Mouse (Mus musculus) left cerebral cortex, postnatal 10 days (tissue): ENCODE measurements around the gene Sardh. TPM values are rescaled to one million over a fixed set of nuclear protein-coding genes. Genes with fewer than 3 reads are reported as not detected.

Experiments
- DNase-seq, 2 experiments: peaks; one replicate each; pipeline ENCODE4 v3.0.0; 2021 to 2022; ENCODE audit warnings: low spot score in 2 of 2, mixed read lengths in 1 of 2; ENCODE audit errors: extremely low spot score in 1 of 2
- intact Hi-C: fragments of 180-260 bp; cut with DNase I; formaldehyde crosslinking; loops from one replicate; pipeline ENCODE4 v1.15.1; 2025
- total RNA-seq, 2 experiments: library from RNA; stranded (reverse); gene quantifications; 2 replicates each; pipeline ENCODE4 v1.2.3; 2021

Sardh gene
- total RNA-seq, 2 experiments from 2014 or later, result 9.8 to 11.7 TPM

DNA sequence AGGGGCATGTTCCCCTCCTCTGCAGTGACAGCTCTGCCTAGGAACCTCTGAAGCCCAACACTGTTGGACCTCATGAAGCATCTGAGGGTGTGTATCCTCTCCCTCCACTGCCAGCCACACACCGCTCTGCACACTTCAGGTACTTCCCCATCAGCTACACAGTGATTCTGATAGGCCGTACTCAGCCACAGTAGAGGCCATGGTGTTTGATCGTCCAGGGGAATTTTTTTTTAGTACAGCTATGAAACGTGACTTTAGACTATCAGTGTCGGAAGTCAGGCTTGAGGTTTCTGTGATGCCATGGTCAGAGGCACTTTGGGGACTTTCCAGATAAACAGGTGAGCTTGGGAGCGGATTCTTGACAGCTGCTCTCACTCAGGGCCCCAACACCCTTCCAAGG lies 60.6 kb downstream of the Sardh start:
- intact Hi-C loops, result no loop called here
- no peak for DNase-seq

DNA sequence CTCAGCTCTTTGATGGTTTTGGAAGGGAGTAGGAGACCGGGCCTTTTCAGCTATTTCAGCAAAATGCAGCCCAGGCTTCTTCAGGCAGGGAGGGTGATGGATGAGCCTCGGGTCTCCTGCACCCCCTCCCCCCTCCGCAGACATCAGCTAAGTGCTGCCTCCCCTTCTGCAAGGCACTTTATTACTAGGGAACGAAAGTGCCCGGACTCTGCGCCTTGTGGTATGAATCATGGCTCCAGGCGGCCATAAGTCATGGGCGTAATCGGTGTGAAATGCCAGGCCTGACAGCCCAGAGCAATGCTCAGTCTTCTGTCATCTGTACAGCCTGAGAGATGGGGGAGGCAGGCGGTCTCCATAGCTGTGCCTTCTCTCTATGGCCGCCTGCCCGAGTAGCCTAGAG lies 64.4 kb downstream of the Sardh start:
- intact Hi-C loops, result no loop called here
- DNase-seq, result no peak

DNA sequence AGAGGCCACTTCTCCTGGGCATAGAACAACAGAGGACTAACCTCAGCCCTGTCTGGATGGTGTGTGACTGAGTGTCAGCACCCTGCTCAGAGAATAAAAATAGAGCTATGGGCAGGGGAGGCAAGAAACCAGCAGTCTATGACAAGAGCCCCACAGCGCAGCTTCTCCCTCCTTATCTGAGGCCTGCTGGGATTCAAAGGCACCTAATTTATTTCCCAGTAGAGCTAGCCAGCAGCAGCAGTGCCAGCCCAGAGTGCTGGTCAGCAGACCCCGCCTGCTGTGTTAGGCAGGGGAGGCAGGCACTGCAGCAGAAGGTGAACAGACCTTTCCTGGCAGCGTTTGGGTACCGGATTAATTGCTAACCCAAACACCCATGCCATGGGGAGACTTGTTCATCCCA lies 66.2 kb downstream of the Sardh start:
- intact Hi-C loops, result no loop called here
- no peak for DNase-seq

DNA sequence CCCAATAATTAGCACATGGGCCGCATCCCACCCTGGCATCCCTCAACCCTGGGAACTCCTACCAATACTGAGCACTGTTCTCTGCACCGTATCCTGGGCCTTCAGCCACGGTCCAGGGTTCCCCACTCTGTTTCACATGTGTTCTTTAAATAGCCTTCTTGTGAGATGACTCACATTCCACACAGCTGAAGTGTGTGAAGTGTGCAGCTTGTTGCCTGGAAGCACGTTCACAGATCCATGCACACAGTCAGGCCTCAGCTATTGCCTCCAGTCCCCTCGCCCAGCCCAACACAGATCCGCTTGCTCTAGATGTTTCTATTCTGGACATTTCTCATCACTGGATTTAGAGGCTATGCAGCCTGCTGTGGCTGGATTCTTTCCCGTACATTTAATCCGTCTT lies 69.0 kb downstream of the Sardh start:
- no peak for DNase-seq
- intact Hi-C loops, result no loop called here

DNA sequence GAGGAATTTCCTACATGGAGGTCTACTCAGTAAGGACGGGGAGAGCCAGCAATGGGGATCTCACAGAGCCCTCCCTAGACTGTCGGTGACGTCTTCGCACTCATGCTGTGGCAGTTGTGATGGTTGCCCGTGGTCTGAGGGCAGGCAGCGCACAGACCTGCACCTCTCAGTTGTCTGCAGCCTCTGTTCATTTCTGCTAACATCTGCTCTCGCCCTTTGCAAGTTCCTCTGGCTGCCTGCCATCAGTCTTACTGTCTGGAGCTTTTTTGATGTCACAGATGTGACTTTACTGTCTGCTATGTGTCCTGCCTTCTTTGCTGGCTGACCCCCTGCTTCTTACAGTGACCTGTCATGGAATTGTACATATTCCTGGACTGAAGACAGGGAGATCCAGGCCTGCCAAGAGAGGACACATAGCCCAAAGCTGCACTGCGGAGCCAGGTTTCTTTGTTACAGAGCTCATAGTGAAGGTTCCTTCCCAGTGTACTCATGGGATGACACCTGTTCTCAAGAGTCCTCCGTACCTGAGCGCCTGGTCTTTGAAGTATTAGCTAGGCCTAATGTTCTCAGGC lies 72.4 kb downstream of the Sardh start:
- peak in 1 of 2 experiments; percentile 71 for DNase-seq
- intact Hi-C loops, result no loop called here

DNA sequence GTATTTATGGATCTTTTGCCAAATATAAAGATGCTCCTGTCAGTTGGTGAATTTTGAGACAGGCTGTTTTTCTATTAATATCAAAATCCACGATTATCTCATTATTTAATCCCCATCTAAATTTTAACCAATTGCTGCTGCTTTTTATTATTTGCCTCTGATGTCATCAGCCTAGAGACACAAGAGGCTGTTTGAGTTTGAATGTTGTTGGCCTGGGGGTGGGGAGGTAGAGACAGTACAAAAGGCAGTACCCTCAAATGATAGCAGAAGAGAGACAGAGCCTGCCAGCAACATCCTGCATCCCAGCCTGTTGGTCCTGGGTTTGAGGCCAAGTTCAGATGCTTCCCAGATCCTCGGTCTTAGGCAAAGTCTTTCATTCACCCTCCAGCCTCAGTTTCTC lies 73.9 kb downstream of the Sardh start:
- no peak for DNase-seq
- intact Hi-C loops, result no loop called here

DNA sequence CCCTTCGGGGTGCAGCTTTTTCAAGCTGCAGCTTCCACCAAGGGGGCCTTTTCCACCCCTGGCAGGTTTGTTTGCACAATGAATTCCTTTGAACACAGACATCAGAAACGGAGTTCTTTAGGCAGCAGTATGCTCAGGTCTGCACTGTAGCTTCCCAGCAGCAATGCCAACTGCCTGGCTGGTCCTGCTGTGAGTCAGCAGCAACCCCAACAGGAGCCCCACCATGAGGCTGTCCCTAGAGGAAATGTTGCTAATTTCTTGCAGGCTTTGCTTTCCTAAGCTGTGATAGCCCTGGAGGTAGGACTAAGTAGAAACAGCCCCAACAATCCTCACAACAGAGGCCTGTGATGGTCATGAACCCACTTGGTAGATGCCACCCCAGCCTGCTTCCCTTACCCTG lies 81.1 kb downstream of the Sardh start:
- intact Hi-C loops, result loop anchor here (5.0 kb wide), 1 partner anchor 60 kb away; no protein-coding TSS in a partner anchor
- no peak for DNase-seq

DNA sequence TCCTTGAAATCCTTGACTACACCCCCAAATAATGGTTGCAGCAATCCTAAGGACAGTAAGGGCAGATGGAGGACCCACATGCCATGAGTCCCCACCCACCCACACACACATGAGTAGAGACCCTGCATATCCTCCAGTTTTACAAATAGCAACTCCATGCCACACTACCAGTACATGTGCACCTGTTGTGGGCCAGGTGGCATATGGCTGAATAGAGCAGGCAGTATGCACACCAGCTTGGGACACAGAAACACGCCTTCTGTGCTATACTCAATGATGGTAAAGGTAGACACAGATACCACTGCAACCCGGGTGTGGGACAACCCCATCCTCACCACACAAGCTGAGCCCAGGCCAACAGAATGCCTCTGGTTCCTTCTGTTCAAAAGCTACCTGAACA lies 82.1 kb downstream of the Sardh start:
- intact Hi-C loops, result loop anchor here (5.0 kb wide), 1 partner anchor 61 kb away; no protein-coding TSS in a partner anchor
- DNase-seq, result no peak

DNA sequence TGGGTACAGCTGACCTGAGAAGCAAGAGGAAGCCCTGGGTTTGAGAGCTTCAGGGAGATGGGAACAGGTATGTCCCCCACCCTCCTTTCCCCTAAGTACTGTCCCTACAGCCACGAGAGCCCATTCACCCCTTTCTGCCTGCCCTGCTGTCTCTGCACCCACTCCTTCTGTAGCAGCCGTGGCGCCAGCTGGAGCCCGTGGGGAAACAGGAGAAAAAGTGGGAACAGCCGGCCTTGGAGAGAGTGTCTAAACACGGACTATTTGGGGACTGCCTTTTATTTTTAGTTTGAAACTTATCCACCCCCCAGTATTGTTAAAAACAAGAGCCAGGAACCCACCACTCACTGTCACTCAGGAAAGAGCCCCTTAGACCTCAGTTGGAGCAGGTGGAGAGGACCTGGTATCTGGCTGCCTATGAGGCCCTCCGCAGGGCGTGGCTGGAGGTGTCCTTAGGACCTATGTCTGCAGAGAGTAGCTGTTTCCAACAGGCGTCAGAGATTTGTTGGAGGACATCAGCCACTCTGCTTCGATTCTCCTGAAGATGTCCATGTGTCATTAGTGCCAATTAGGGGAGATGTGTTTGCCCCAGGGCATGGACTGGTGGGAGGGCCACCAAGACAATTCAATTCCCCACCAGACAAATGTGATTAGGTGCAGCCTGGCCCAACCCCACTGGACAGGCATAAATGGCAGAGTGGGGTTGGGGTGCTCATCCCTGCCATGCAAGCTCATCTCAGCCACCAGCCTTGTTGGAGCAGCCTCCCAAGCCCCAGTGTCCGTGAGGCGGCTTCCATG lies 83.1 kb downstream of the Sardh start, which contains the start of gene Dbh:
TSS of gene Dbh (plus strand) at position 438 of the 795 bp plus-strand sequence.
- intact Hi-C loops, result loop anchor here (5.0 kb wide), 1 partner anchor 62 kb away; no protein-coding TSS in a partner anchor

DNA sequence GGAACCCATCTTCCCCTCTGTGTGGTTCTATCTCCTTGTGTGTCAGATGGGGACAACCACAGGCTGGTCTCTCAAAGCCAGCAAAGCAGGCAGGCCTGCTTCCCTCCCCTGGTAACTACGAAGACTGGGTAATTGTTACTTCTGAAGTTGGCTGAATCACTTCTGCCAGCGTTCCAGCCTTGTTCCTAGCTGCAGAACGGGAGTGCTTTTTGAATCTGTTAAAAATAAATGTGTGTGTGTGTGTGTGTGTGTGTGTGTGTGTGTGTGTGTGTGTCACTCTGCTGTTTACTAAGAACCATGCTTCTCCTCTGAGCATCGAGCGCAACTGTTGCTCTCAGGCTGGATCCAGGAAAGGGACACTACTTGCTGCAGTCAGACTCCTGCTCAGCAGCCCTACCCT lies 84.3 kb downstream of the Sardh start:
- intact Hi-C loops, result no loop called here
- peak in 1 of 2 experiments; percentile 75 for DNase-seq

More for the DNA sequence above, 83.1 kb downstream of the Sardh start, which contains the start of gene Dbh:
- peak; percentile 67 to 77 for DNase-seq

DNA sequence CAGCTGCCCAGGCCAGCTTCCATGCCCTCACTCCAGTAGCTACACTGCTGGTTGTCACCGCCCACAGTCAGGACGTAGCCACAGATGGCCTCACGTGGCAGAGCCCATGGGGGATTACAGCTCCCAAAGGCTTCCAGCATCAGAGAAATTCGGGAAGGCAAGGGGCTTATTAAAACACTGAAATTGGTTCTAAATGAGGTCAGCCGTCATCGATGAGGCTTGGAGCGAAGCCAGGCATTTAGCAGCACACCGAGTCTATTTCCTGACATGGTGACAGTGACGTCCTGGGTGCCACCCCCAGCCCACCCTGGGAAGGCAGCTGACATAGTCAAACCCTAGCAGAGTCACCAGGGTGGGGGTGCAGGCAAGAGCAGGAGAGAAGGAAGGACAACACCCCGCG lies 85.5 kb downstream of the Sardh start:
- no peak for DNase-seq
- intact Hi-C loops, result no loop called here

DNA sequence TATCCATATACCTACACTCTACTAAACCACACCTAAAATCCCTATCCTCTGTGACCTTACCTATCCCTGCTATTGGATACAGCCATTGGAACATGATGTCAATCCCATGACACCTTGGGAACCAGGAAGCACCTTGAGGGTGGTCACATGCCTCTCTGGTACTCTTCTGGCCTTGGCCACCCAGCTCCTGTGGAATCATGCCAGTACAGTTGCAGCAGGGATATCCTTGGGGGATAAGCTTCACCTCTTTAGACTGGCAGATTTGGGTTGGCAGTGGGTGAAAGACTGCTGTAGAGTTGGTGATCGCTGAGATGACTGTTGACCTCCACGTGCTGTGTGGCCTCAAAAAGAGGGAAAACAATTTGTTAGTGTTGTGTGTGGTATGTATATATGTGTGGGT lies 86.6 kb downstream of the Sardh start:
- intact Hi-C loops, result no loop called here
- no peak for DNase-seq

DNA sequence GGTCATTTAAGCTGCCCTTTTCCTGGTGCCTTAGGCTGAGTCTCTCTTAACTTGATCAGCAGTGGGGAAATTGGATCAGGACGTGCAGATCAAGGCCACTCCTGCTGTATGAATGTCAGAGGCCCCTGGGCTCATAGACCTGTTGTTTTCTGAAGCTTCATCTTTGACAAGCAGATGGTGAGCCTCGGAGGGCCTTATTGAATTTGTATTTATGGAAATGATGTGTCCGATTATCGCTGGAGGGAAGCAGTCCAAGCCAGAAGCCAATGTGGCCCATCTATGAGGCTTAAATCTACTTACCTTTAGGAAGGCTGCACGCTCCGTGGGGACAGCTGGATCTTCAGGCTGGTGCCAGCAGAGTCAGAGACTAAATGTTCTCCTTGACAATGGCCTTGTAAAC lies 91.5 kb downstream of the Sardh start:
- DNase-seq, result no peak
- intact Hi-C loops, result no loop called here

DNA sequence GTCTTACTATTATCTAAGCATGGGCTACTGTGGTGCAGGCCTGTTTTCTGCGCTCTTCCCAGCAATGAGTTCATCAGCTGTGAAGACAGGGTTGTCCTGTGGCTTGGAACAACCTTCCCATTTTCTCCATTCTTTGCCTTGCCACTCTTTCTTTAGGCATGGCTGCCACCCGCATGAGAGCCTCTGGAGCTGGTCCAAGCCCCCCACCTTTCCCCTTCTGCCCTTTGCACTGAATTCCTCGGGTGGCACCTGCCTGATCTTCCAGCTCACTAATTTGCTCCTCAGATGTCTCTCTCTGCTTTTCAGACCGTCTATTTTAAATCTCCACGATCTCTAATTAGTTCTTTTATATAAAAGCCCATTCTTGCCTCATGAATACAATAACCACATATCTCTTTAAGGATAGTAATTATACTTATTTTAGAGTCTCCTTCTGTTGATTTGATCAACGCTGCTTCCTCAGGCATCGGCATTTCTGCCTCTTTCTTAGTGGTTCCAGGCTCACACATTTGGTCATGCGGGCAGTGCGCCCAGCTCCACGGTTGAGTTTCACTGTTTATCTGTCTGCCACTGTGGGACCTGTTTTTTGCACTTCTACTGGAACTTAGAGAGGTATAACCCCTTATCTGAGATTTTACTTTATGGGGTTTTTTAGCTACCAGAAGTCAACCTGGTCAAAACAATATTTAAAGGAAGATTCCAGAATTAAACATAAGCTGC lies 93.5 kb downstream of the Sardh start:
- no peak for DNase-seq
- intact Hi-C loops, result no loop called here

DNA sequence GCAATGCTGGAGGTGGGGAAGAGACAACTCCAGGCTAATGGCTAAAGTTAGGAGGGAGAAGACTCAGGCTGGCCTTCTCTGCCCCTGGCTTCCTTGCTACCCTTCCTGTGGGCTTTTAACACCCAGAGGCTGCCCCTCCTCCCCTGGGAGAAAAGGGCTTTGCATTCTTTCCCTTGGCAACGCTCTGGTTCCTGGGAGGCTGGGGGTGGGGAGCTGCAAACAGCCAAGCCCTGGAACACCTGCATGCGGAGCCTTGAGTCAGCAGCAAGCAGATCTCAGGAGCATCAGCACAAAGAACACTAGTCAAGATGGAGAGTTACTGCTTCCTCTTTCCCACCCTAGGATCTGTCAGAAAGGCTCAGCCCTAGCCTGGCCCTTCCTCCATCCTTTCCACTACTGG lies 98.7 kb downstream of the Sardh start:
- no peak for DNase-seq
- intact Hi-C loops, result no loop called here

DNA sequence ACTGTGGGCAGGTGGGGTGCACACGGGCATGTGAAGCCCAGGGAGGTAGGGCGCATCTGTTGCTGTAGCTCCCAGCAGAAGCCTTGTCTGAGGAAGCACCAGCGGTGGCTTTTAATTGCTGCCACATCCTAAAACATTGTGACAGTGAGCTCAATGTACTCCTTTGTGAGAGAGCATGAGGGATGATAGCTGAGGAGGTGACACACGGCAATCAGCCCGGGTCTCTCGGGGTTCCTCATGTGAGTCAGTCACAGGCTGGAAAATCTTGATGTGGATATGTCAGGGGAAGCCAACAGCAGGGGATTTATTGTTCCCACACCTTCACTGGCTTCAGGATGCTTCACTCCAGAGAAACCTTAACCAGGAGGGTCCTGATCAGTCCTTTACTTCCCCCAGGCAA lies 101.3 kb downstream of the Sardh start:
- intact Hi-C loops, result no loop called here
- no peak for DNase-seq

DNA sequence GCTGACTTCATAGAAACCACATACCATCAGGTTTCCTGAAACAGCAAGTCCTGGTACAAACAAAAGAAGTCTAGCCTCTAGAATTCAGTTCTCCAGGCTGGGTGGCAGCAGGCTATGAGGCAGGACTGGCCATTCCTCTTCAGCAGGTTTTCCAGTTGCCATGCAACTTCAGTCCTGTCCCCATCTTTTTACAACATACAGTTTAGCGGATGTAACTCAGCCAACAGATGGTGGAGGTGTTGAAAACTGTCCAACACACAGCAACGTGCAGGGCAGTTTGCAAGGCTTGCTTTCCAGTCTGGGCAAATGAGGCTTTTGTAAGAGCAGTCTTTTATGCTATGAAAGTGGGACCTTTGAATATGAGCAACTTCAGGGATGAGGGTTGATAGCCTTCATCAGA lies 103.2 kb downstream of the Sardh start:
- intact Hi-C loops, result loop anchor here (5.0 kb wide), 1 partner anchor 88 kb away; no protein-coding TSS in a partner anchor
- peak in 1 of 2 experiments; percentile 52 for DNase-seq

DNA sequence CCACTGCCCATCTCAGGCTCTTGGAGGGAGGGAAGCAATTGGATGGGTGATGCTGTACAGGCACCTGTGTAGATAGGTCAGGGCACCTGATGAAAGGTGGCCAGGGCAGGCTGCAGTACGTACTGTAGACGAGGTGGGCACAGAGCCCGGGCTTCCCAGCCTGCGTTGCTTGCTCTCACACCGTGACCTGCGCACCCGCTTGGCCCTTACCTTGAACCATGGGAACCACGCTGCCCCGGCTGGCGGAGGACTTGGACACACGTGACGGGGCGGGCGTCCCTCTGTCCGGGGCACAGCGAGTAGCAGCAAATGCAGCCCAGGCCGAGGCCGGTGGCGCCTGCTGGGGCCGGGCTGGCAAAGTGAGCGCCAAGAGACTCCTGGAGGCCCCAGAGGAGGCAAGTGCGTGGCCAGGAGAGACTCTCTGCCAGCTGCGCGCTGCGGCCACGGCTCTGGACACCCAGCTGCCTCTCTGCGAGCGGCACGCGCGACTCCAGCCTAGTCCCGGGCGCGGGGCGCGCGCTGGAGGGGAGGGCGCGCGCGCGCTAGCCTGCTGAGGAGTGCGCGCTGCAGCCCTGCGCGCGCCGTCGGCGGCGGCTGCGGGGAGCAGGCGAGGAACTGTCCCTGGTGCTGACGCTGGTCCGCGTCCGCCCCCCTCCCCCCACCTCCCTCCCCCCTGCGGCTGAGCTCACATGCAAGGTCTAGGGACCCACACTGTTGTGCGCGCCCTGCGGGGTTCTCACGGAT lies 106.0 kb downstream of the Sardh start, which contains the start of gene Fam163b:
TSS of gene Fam163b (minus strand) at position 542 of the 744 bp plus-strand sequence.
- intact Hi-C loops, result loop anchor here (5.0 kb wide), 1 partner anchor 85 kb away; no protein-coding TSS in a partner anchor
- DNase-seq, result peak in 1 of 2 experiments; percentile 71
